Comparison of ENCODE assay signal across 9 mouse cellular contexts in the genomic region with DNA sequence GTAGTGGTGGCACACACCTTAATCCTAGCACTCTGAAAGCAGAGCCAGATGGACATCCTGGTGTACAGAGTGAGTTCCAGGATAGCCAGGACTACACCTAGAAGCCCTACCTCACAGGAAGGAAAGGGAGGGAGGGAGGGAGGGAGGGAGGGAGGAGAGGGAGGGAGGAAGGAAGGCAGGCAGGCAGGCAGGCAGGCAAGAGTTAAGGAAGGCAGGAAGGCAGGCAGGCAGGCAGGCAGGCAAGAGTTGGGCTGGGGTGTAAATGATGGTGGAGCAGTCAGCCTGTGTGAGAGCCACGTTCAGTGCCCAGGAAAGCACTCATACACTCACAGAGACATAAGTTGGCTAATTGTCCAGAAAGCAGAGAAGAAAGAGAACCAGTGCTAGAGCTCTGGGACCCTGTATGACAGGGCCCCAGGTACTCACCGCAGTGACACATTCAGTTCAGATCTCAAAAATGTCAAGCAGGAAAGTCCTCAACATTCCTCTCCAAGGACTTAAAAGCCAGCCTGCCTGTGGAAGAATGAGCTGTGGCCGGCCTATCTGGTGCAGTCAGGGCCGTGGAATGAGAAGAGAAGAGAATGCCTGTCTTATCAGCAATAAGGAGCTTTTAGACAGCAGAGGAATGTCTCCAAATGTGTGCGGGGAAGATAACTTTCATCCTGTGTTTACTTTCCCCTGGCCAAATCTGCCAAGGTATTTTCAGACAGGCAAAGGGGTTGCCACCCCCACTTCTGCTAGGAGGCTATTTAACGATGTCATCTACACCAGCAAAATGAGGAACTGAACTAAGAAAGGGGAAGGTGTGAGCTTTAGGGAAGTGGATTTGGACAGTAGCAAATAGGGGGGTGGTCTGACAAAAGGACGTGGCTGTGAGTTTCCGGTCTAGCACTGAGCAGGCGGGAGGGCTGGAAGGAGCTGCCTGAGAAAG. TPM values are rescaled to one million over a fixed set of nuclear protein-coding genes. Genes with fewer than 3 reads are reported as not detected.
A peak's percentile ranks its signal among the peaks of the same experiment; 100 is the strongest.
DNase-seq lines count a peak whose midpoint lies in the region; ATAC-seq and TF ChIP-seq lines count a peak whose summit lies in the region.
"Had no signal": no experiment of that assay in that cellular context is flagged by ENCODE, and none has a peak within 500 bp of the region (broad histone marks: within the 10 kb centered on the region; RNA-seq: fewer than 3 reads in every experiment).

No protein-coding gene starts in this region.

- no peaks in the 10 kb centered on the region for H3K36me3 ChIP-seq in hindbrain, embryonic 11.5 days (ENCODE audit: control insufficient read depth, insufficient read depth, low read length)
- H3K36me3 ChIP-seq in hindbrain, embryonic 12.5 days: 0 out of 2 replicates have a peak, but pooled peaks cover 11% of the 10 kb centered on the region

- TF ChIP-seq CTCF in bone marrow, adult 2 months (IDR thresholded peaks at IDR 0.05; ENCODE audit: control insufficient read depth, insufficient read depth, low read length): no peak

- 0 out of 2 replicates have a peak overlapping the region, but pooled peaks have one; percentile 24 for H3K27ac ChIP-seq in hindbrain, embryonic 11.5 days (ENCODE audit: low read depth, low read length)
- no peak overlapping the region for H3K27ac ChIP-seq in hindbrain, embryonic 12.5 days
- H3K27ac ChIP-seq in bone marrow, adult 2 months (ENCODE audit: control insufficient read depth, insufficient read depth, low read depth, low read length, poor library complexity): peak overlapping the region; percentile 83
- H3K27ac ChIP-seq: limb, embryonic 15.5 days had no signal

- H3K9me3 ChIP-seq in hindbrain, embryonic 11.5 days (ENCODE audit: control insufficient read depth, low read length): no peaks in the 10 kb centered on the region
- no peaks in the 10 kb centered on the region for H3K9me3 ChIP-seq in hindbrain, embryonic 12.5 days (replicated peaks)
- H3K9me3 ChIP-seq: limb, embryonic 15.5 days had no signal

- H3K4me2 ChIP-seq in hindbrain, embryonic 11.5 days (replicated peaks; ENCODE audit: low read depth, low read length): no peak overlapping the region
- H3K4me2 ChIP-seq in hindbrain, embryonic 12.5 days (replicated peaks): no peak overlapping the region
- H3K4me2 ChIP-seq: limb, embryonic 15.5 days had no signal

- H3K4me3 ChIP-seq in hindbrain, embryonic 11.5 days (ENCODE audit: low read depth, low read length): no peak overlapping the region
- H3K4me3 ChIP-seq in hindbrain, embryonic 12.5 days: no peak overlapping the region
- peak overlapping the region; percentile 44 for H3K4me3 ChIP-seq in bone marrow, adult 2 months (replicated peaks; ENCODE audit: control insufficient read depth, low read depth, low read length)
- H3K4me3 ChIP-seq: limb, embryonic 15.5 days had no signal

- DNase-seq in hindbrain, embryonic 11.5 days (ENCODE audit: low spot score): no peak
- peak; percentile 69 for DNase-seq in liver
- peak; percentile 48 to 49 for DNase-seq in monocyte, adult 2 months (ENCODE audit: low read depth in 1 of 2, low spot score in 2 of 2)
- DNase-seq in thymus, postnatal 14 days: no peak
- DNase-seq in cerebellum, adult 9-10 months: no peak
- DNase-seq in frontal cortex, adult 2 months (ENCODE audit: extremely low spot score in 1 of 2, low spot score in 1 of 2): no peak

- H3K9ac ChIP-seq in hindbrain, embryonic 11.5 days (ENCODE audit: low read depth, low read length): no peak overlapping the region
- H3K9ac ChIP-seq in hindbrain, embryonic 12.5 days: no peak overlapping the region
- H3K9ac ChIP-seq: limb, embryonic 15.5 days had no signal

- no peaks in the 10 kb centered on the region for H3K27me3 ChIP-seq in hindbrain, embryonic 11.5 days (ENCODE audit: control insufficient read depth, insufficient read depth, low read length)
- H3K27me3 ChIP-seq in hindbrain, embryonic 12.5 days: no peaks in the 10 kb centered on the region
- H3K27me3 ChIP-seq: limb, embryonic 15.5 days had no signal

- no peak for ATAC-seq in hindbrain, embryonic 11.5 days (ENCODE audit: low FRiP score)
- ATAC-seq in hindbrain, embryonic 12.5 days (ENCODE audit: low FRiP score): no peak

- TF ChIP-seq POLR2A in bone marrow, adult 2 months (IDR thresholded peaks at IDR 0.05; ENCODE audit: borderline replicate concordance, control insufficient read depth, low read depth, low read length): no peak

- WGBS in hindbrain, embryonic 11.5 days: 83% methylated on average over 9 of the region's 9 CpGs
- WGBS in hindbrain, embryonic 12.5 days: 76% methylated on average over 9 of the region's 9 CpGs
- WGBS in bone marrow, adult 2 months: 7% methylated on average over 9 of the region's 9 CpGs

- no peaks in the 10 kb centered on the region for H3K4me1 ChIP-seq in hindbrain, embryonic 11.5 days (replicated peaks; ENCODE audit: control insufficient read depth, insufficient read depth, low read length)
- no peaks in the 10 kb centered on the region for H3K4me1 ChIP-seq in hindbrain, embryonic 12.5 days
- H3K4me1 ChIP-seq in bone marrow, adult 2 months (ENCODE audit: control insufficient read depth, insufficient read depth, low read length): peaks cover 1% of the 10 kb centered on the region; the same call in 1 of the 2 replicates
- H3K4me1 ChIP-seq: limb, embryonic 15.5 days had no signal

RNA-seq across cellular contexts. Expression of a gene that starts 6.1 kb away (rescaled TPM):
- 4.0 and 5.4 TPM in 2 replicates for polyA plus RNA-seq in hindbrain, embryonic 11.5 days (2014; fragmentation: Nextera tagmentation; extraction: Ambion mirVana)
- 5.7 and 6.8 TPM in 2 replicates for polyA plus RNA-seq in hindbrain, embryonic 12.5 days (2016; fragmentation: Nextera tagmentation; extraction: Ambion mirVana)
- 1.2 and 4.3 TPM in 2 replicates for polyA plus RNA-seq in bone marrow, adult 2 months (2011; ENCODE audit: insufficient read depth, insufficient read length, low replicate concordance, missing spikeins)
- 41.2 and 42.3 TPM in 2 replicates for polyA plus RNA-seq in frontal cortex, adult 2 months (2012; rRNA removed)

RNA-seq across cellular contexts. Expression of a gene that starts 50.9 kb away (rescaled TPM):
- 19.2 and 19.7 TPM in 2 replicates for polyA plus RNA-seq in hindbrain, embryonic 11.5 days (2014; fragmentation: Nextera tagmentation; extraction: Ambion mirVana)
- 20.1 and 20.6 TPM in 2 replicates for polyA plus RNA-seq in hindbrain, embryonic 12.5 days (2016; fragmentation: Nextera tagmentation; extraction: Ambion mirVana)
- 5.5 and 7.8 TPM in 2 replicates for polyA plus RNA-seq in bone marrow, adult 2 months (2011; ENCODE audit: insufficient read depth, insufficient read length, low replicate concordance, missing spikeins)
- polyA plus RNA-seq in frontal cortex, adult 2 months (2012; rRNA removed): 15.9 and 19.0 TPM in 2 replicates

RNA-seq across cellular contexts. Expression of a gene that starts 51.5 kb away (rescaled TPM):
- 8.2 and 8.3 TPM in 2 replicates for polyA plus RNA-seq in hindbrain, embryonic 11.5 days (2014; fragmentation: Nextera tagmentation; extraction: Ambion mirVana)
- polyA plus RNA-seq in hindbrain, embryonic 12.5 days (2016; fragmentation: Nextera tagmentation; extraction: Ambion mirVana): 8.3 and 8.6 TPM in 2 replicates
- 3.9 and 5.2 TPM in 2 replicates for polyA plus RNA-seq in bone marrow, adult 2 months (2011; ENCODE audit: insufficient read depth, insufficient read length, low replicate concordance, missing spikeins)
- 3.7 and 3.9 TPM in 2 replicates for polyA plus RNA-seq in frontal cortex, adult 2 months (2012; rRNA removed)

Comparison
In these comparisons a context has a peak if more than half of its experiments do, and no peak if none do; other contexts are left out.
1. DNase-seq: peak in liver (single experiment) and monocyte, adult 2 months (2 of 2); none in hindbrain, embryonic 11.5 days (single experiment), thymus, postnatal 14 days (single experiment), cerebellum, adult 9-10 months (single experiment) and frontal cortex, adult 2 months (0 of 2).